Mouse (Mus musculus) midbrain, embryonic 10.5 days (tissue): ENCODE data around the gene Acot8. TPM values are rescaled to one million over a fixed set of nuclear protein-coding genes. Genes with fewer than 3 reads are reported as not detected.

Experiments used
- DNase-seq: peaks from one replicate; pipeline ENCODE4 v3.0.0-alpha.2; 2017; ENCODE audit warnings: low spot score
- H3K27ac ChIP-seq: fragments of 300-500 bp; sonication (generic); replicated peaks from 2 replicates; pipeline ENCODE4 v1.5.1; 2016; ENCODE audit warnings: mild to moderate bottlenecking
- H3K27me3 ChIP-seq: fragments of 300-500 bp; sonication (generic); 2 replicates; pipeline ENCODE4 v1.6.1; 2016; ENCODE audit warnings: low read depth, mild to moderate bottlenecking; ENCODE audit not compliant: poor library complexity, severe bottlenecking
- H3K36me3 ChIP-seq: fragments of 300-500 bp; sonication (generic); 2 replicates; pipeline ENCODE4 v1.6.1; 2016; ENCODE audit warnings: mild to moderate bottlenecking, moderate library complexity
- H3K4me1 ChIP-seq: fragments of 300-500 bp; sonication (generic); 2 replicates; pipeline ENCODE4 v1.6.1; 2016
- H3K4me3 ChIP-seq: fragments of 300-500 bp; sonication (generic); 2 replicates; pipeline ENCODE4 v1.5.1; 2016; ENCODE audit warnings: mild to moderate bottlenecking, moderate library complexity
- H3K9me3 ChIP-seq: fragments of 300-500 bp; sonication (generic); replicated peaks from 2 replicates; pipeline ENCODE4 v1.6.1; 2016; ENCODE audit warnings: mild to moderate bottlenecking
- WGBS: fragments of 180-500 bp; shearing (Covaris S2); methylation state at CpG from one replicate; pipeline ENCODE4 v1.1.7; 2016; 5-methylcytosine and 5-hydroxymethylcytosine counted together
- polyA plus RNA-seq: library from polyadenylated mRNA; unstranded; fragments of >200 nt; fragmentation: Nextera tagmentation; extraction: Ambion mirVana; gene quantifications from 2 replicates; pipeline ENCODE4 v1.2.1, GENCODE M21; 2016

Gene Acot8
- polyA plus RNA-seq, 1 experiment from 2014 or later, result 15.3 TPM

- Histone ChIP-seq H3K4me1 (peaks cover 6% of the 10 kb centered on the region), H3K4me3 (no peak overlapping the region), H3K36me3 (peaks cover 17% of the 10 kb centered on the region), H3K9me3 (no peaks in the 10 kb centered on the region), H3K27ac (no peak overlapping the region), H3K27me3 (no peaks in the 10 kb centered on the region)
- WGBS, result 64% methylated on average over 17 of the region's 17 CpGs
- no peak for DNase-seq
Observed at GRCm38 (mm10) chr2:164776801-164777200, 27.9 kb downstream of the Acot8 start.

DNA sequence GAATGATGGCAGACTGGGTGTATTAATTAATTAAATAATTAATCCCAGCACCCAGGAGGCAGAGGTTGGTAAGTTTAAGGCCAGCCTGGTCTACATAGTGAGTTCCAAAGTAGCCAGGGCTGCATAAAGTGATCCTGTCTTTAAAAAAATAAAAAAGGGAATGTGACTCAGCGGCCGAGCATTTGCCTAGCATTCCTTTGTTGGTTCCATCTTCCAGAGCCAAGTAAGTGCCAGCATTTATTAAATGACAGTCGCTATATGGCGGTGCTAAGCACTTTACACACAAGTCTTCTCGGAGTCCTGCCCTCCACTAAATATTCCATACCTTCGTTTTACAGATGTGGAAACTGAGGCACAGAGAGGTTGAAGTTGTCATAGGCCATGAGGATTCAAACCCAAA, 28.6 kb downstream of the Acot8 start:
- WGBS, result 90% methylated on average over 6 of the region's 6 CpGs
- peaks cover 24% of the 10 kb centered on the region for H3K36me3 ChIP-seq
- no peak for DNase-seq
- no peaks in the 10 kb centered on the region for H3K9me3 ChIP-seq
- no peak overlapping the region for H3K4me3 ChIP-seq
- no peaks in the 10 kb centered on the region for H3K27me3 ChIP-seq
- H3K4me1 ChIP-seq, result peaks cover 13% of the 10 kb centered on the region
- no peak overlapping the region for H3K27ac ChIP-seq

DNA sequence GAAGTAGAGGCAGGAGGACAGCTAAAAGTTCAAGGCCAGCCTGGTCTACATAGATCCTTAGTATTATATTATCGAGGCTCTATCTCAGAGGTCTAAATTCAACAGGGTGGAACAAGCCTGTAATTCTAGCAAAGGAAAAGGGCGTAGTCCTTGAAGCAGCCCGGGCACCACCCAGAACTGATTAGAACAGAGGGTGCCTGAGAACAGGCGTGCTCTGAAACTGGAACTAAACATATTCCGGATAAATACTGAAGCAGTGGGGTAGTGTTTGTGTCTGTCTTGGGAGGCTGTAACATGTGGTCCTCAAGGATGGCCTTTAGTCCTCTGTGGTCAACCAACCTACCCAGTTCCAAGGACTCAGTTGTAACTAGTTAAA, 30.7 kb downstream of the Acot8 start:
- no peak overlapping the region for H3K27ac ChIP-seq
- no peaks in the 10 kb centered on the region for H3K9me3 ChIP-seq
- H3K27me3 ChIP-seq, result no peaks in the 10 kb centered on the region
- peaks cover 26% of the 10 kb centered on the region for H3K4me1 ChIP-seq
- WGBS, result 89% methylated on average over 5 of the region's 5 CpGs
- H3K36me3 ChIP-seq, result peaks cover 30% of the 10 kb centered on the region
- no peak for DNase-seq
- H3K4me3 ChIP-seq, result no peak overlapping the region

- WGBS, result 83% methylated on average over 14 of the region's 14 CpGs
- Histone ChIP-seq H3K9me3 (no peaks in the 10 kb centered on the region), H3K4me1 (peaks cover 26% of the 10 kb centered on the region), H3K27ac (no peak overlapping the region), H3K36me3 (peaks cover 31% of the 10 kb centered on the region), H3K27me3 (no peaks in the 10 kb centered on the region), H3K4me3 (no peak overlapping the region)
- no peak for DNase-seq
Observed at GRCm38 (mm10) chr2:164773229-164773988, 31.3 kb downstream of the Acot8 start.

- 84% methylated on average over 8 of the region's 8 CpGs for WGBS
- Histone ChIP-seq H3K9me3 (no peaks in the 10 kb centered on the region), H3K27ac (peak overlapping the region; percentile 98), H3K36me3 (peaks cover 54% of the 10 kb centered on the region), H3K4me3 (peak overlapping the region; percentile 99), H3K27me3 (no peaks in the 10 kb centered on the region), H3K4me1 (peaks cover 26% of the 10 kb centered on the region)
- DNase-seq, result no peak
Observed at GRCm38 (mm10) chr2:164771123-164771522, 33.6 kb downstream of the Acot8 start.

DNA sequence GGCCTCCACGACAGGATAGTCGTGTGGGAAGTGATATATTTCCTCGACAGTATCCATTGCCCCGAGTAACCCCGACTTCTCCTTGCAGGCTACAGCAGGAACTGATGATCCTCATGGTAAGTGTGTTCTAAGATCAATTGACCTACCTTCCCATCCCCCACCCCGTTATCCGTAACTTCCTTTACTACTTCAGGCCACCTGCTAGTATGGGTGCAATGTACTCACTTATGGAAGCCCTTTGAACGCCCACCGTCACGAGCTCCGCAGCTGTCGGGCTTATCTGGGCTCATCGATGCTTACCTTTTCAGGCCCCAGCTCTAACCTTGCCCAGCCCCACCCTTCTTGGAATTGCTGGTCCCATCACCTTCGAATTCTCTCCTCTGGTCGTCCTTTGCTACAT, 34.4 kb downstream of the Acot8 start:
- no peaks in the 10 kb centered on the region for H3K9me3 ChIP-seq
- H3K4me3 ChIP-seq, result peak overlapping the region; percentile 99
- H3K27ac ChIP-seq, result peak overlapping the region; percentile 98
- peaks cover 26% of the 10 kb centered on the region for H3K4me1 ChIP-seq
- no peaks in the 10 kb centered on the region for H3K27me3 ChIP-seq
- H3K36me3 ChIP-seq, result peaks cover 62% of the 10 kb centered on the region
- no peak for DNase-seq
- 6% methylated on average over 15 of the region's 15 CpGs for WGBS

GRCm38 (mm10) chr2:164769258-164770037, 35.2 kb downstream of the Acot8 start, which contains the start of gene Ube2c:
Gene Ube2c (plus strand): TSS chr2:164769898.
- Histone ChIP-seq H3K27ac (peak within 1 kb of the TSS; percentile 98), H3K36me3 (peaks cover 70% of the 10 kb centered on the region)
- 2% methylated on average over 53 of the region's 53 CpGs for WGBS

GRCm38 (mm10) chr2:164767812-164768540, 36.7 kb downstream of the Acot8 start:
- peaks cover 74% of the 10 kb centered on the region for H3K36me3 ChIP-seq

More at GRCm38 (mm10) chr2:164769258-164770037, 35.2 kb downstream of the Acot8 start, which contains the start of gene Ube2c:
- Histone ChIP-seq H3K4me1 (peaks cover 26% of the 10 kb centered on the region), H3K4me3 (peak within 1 kb of the TSS; percentile 99), H3K27me3 (no peaks in the 10 kb centered on the region), H3K9me3 (no peaks in the 10 kb centered on the region)
- DNase-seq, result peak; percentile 99

GRCm38 (mm10) chr2:164765841-164766240, 38.8 kb downstream of the Acot8 start:
- whole genome bisulfite sequencing, result 88% methylated on average over 3 of the region's 3 CpGs
- DNase-seq, result no peak

More at GRCm38 (mm10) chr2:164767812-164768540, 36.7 kb downstream of the Acot8 start:
- Histone ChIP-seq H3K4me1 (peaks cover 26% of the 10 kb centered on the region), H3K27ac (no peak overlapping the region), H3K9me3 (no peaks in the 10 kb centered on the region), H3K27me3 (no peaks in the 10 kb centered on the region), H3K4me3 (no peak overlapping the region)
- no peak for DNase-seq
- 95% methylated on average over 15 of the region's 15 CpGs for WGBS

DNA sequence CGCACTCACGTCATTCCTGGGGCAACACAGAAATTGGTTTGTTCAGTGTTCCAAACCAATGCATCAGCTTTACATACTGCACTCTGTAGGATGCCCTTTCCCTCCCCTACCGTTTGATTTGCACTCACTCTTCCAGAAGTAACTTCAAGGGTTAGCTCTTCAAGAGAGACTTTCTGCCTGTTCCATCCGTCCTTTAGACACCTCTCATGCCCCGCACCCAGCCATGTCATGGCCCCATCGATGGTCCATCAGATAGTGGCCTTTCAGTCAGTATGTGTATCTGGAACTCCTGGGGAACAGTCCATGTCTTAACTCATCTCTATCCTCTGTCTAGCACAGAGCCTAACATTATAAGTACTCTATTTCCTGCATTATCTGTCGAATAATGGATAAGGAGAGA, 42.1 kb downstream of the Acot8 start:
- Histone ChIP-seq H3K4me1 (no peaks in the 10 kb centered on the region), H3K4me3 (no peak overlapping the region), H3K27ac (no peak overlapping the region), H3K36me3 (peaks cover 95% of the 10 kb centered on the region), H3K27me3 (no peaks in the 10 kb centered on the region), H3K9me3 (no peaks in the 10 kb centered on the region)
- WGBS, result 91% methylated on average over 7 of the region's 7 CpGs
- DNase-seq, result no peak

More at GRCm38 (mm10) chr2:164765841-164766240, 38.8 kb downstream of the Acot8 start:
- H3K27me3 ChIP-seq, result no peaks in the 10 kb centered on the region
- peaks cover 11% of the 10 kb centered on the region for H3K4me1 ChIP-seq
- no peak overlapping the region for H3K27ac ChIP-seq
- H3K9me3 ChIP-seq, result no peaks in the 10 kb centered on the region
- H3K36me3 ChIP-seq, result peaks cover 74% of the 10 kb centered on the region
- H3K4me3 ChIP-seq, result no peak overlapping the region

- H3K36me3 ChIP-seq, result peaks cover 95% of the 10 kb centered on the region
- WGBS, result 99% methylated on average over 4 of the region's 4 CpGs
- H3K27me3 ChIP-seq, result no peaks in the 10 kb centered on the region
- no peaks in the 10 kb centered on the region for H3K9me3 ChIP-seq
- no peak overlapping the region for H3K4me3 ChIP-seq
- H3K27ac ChIP-seq, result no peak overlapping the region
- H3K4me1 ChIP-seq, result no peaks in the 10 kb centered on the region
- no peak for DNase-seq
Observed at GRCm38 (mm10) chr2:164761971-164762370, 42.7 kb downstream of the Acot8 start.

DNA sequence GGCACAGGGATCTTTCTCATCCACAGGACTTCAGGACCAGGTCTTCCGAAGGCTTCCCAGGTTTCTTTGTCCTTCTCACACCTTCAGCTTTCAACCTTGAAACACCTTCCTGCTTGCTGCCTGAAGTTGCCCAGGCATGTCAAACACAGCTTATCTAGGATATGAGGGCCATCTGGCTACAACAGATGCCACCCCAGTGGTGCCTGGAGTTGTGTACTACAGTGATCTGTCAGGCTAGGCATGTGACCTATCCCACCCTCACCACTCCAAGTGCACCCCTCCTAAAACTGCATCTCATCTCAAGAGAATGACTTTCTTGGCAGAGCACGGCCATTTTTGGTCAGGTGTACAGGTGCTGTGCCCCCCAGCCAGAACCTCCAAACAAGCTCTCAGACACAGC, 43.2 kb downstream of the Acot8 start:
- Histone ChIP-seq H3K27ac (no peak overlapping the region), H3K4me1 (no peaks in the 10 kb centered on the region), H3K9me3 (no peaks in the 10 kb centered on the region), H3K27me3 (no peaks in the 10 kb centered on the region), H3K36me3 (peaks cover 95% of the 10 kb centered on the region), H3K4me3 (no peak overlapping the region)
- DNase-seq, result no peak
- 88% methylated on average over 2 of the region's 2 CpGs for WGBS
